Mouse (Mus musculus) MEL-GATA-1-ER (cell line): ENCODE data around the gene Chst11.

Source experiments
- DNase-seq: peaks from one replicate; pipeline ENCODE4 v3.0.0-alpha.2; 2012; ENCODE audit warnings: low read depth; ENCODE audit errors: extremely low read depth

Gene Chst11

DNA sequence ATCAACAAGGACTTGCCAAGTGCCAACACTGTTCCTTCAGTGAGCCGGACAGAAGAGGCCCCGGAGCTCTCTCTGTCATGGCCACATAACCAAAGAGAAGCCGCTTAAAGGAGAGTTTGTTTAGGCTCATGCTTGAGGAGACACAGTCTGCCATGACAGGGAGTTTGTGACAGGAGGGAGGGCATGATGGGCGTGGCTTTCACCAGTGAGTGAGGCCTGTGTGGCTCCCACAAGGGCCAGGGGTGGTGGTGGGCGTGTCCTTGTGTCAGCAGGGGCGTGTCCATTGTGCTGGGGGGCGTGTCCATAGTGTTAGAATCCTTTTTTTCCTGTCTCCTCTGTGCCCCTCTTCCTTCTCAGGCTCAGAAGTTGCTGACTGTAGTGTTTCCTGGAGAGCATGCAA lies 87.8 kb downstream of the Chst11 start:
- no peak for DNase-seq

GRCm38 (mm10) chr10:83076816-83077215 lies 91.5 kb downstream of the Chst11 start:
- no peak for DNase-seq

- no peak for DNase-seq
Measured at GRCm38 (mm10) chr10:83078723-83079122, 93.4 kb downstream of the Chst11 start.

DNA sequence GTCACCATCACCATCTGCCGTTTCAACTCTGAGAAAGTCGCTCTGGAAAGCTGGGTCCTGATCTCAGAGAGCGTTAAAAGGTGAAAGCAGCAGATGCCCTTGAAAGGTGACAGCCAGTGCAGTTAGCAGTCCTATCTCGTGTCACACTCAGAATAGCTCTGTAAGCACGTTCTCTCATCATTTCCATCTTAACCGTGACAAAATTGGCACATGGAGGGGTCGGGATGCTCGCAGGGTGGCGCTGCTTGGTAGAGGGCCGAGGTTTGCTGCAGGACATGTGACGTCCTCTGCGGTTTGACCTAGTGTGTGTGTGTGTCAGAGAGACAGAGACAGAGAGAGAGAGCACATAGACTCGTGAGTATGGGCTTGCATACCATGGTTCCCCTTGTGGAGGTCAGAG lies 94.5 kb downstream of the Chst11 start:
- no peak for DNase-seq

DNA sequence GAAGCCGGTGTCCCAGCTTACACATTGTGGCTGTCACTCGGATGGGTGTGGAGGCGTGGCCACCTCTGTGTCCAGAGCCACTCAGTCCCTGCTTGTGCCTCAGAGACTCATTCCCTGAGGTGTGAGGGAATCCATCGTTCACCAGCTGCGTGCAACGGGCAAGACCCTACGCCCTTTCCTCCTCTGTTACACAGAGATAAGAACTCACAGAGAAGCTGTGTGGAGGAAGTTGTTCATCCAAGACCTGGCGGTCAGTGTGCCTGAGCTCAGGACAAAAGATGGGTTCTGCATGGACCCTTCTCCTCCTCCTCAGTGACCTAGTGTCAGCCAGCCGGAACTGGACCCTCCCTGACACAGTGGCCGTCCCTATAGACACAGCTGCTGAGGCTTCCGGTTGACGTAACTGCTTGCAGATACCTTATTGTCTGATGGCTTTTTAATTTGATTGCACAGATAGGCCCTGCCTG lies 95.0 kb downstream of the Chst11 start:
- peak; percentile 60 for DNase-seq

GRCm38 (mm10) chr10:83080930-83081329 lies 95.6 kb downstream of the Chst11 start:
- no peak for DNase-seq

DNA sequence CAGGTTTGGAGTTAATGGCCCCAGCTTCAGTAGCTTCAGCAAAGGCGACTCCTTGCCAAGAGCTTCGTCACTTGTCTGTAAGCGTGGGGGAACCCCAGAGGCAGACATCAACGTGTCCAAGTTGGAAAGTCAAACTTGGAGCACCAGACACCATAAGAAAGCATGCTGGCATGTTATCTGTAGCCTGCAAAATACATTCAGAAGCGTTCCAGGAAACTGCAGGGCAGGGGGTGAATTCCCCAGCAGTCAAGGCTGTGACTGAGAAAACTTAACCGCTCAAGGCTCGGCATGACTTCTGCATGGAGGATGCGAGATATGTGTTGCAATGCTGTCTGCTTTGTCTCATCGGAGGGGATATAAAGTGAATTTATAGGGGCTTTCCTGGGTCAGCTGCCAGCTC lies 98.6 kb downstream of the Chst11 start:
- DNase-seq = no peak

- no peak for DNase-seq
Measured at GRCm38 (mm10) chr10:83088318-83088717, 103.0 kb downstream of the Chst11 start.

DNA sequence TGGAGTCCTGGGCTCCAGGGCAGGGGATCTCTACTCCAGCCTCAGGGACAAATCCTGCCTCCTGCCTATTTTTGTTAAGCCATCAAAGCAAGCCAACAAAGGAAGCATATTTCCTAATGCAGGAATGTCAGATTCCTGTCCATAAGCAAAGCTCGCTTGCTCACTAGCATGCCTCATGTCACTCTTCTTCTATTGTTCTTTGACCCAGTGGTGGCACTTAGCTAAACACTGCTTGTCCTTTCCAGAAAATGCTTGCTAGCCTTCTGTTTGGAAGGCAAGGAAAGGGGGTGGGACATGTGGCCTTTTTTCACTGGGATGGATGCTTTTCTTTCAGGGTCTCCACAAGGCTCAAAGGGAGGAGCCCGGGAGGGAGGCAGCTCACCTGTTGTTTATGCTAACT lies 103.5 kb downstream of the Chst11 start:
- DNase-seq = no peak

- no peak for DNase-seq
Measured at GRCm38 (mm10) chr10:83090185-83090584, 104.9 kb downstream of the Chst11 start.

DNA sequence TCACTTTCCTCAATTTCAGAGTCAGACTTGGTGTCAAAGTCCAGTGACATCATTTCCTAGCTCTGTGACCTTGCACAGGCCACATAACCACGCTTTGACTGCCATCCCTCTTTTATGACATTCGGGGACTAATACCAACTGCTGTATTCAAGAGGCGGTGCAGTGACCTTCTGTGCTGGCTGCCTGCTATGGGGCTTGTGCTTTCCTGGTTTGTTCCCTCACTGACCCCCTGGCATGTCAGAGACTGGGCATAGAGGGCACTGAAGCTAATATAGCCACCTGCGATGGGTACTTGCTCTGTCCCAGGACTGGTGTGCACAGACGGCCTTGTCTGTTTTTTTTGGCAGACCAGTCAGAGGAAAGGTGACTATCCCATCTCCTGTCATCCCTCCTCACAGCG lies 108.4 kb downstream of the Chst11 start:
- no peak for DNase-seq

- DNase-seq = no peak
Measured at GRCm38 (mm10) chr10:83094248-83094647, 109.0 kb downstream of the Chst11 start.

- no peak for DNase-seq
Measured at GRCm38 (mm10) chr10:83094821-83095725, 109.8 kb downstream of the Chst11 start.

- no peak for DNase-seq
Measured at GRCm38 (mm10) chr10:83096257-83096656, 111.0 kb downstream of the Chst11 start.

GRCm38 (mm10) chr10:83098940-83099339 lies 113.6 kb downstream of the Chst11 start:
- no peak for DNase-seq

GRCm38 (mm10) chr10:83099669-83100068 lies 114.4 kb downstream of the Chst11 start:
- no peak for DNase-seq

GRCm38 (mm10) chr10:83100890-83101289 lies 115.6 kb downstream of the Chst11 start:
- DNase-seq = no peak

DNA sequence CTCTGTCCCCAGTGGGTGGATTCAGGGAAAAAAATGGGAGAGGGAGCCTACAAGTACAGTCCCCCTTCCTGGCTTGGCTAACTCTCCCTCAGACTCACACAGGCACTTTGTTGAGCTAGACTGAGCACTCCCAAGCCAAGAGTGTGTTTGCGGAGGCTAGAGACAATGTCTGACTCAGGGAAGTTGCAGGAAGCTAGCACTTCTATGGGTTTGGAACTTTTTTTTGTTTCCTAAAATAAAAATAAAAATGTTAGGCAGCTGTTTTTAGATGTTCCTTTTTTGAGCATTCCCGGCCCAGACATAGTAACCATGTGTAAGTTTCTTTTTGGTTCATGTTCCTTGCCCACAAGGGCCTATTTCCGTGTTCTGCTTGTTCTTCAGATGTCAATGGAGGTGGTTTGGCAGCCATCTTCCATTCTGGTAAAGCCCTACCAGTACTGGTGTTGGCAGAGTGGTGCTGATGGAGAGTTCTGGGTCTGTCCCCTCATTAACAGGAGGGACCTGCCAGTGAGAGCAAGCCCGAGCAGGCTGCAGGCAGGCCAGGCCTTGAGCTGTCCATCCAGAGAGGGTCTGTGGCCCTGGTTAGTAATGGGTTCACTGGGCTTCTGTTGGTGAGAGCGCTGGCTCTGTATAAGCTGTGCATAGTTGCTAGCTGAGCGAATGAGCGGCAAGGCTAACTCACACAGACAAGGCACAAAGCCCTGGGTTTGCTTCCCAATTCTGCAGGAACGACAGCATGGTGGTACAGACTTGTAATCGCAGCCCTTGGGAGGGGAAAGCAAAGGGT lies 116.3 kb downstream of the Chst11 start:
- no peak for DNase-seq

DNA sequence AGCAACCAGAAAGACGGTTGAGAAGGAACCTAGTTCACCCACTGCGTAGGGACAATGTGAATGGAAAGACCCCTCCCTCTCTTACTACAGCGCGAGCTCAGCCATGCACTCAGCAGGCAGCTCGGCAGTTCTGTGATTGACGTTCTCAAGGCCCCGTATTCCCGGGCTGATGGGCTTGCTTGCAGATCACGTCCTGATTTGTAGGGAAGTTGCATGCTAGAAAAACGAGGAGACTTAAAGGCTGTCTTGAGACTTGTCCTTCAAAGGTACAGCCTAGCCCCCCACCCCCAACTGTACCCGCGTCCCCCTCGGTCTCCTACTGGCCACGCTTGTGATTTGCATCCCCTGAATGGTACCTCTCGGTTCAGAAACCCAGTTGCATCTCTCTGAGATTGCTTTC lies 117.4 kb downstream of the Chst11 start:
- DNase-seq = no peak

- DNase-seq = no peak
Measured at GRCm38 (mm10) chr10:83104221-83104620, 118.9 kb downstream of the Chst11 start.

GRCm38 (mm10) chr10:83106152-83106746 lies 121.0 kb downstream of the Chst11 start:
- DNase-seq = no peak

DNA sequence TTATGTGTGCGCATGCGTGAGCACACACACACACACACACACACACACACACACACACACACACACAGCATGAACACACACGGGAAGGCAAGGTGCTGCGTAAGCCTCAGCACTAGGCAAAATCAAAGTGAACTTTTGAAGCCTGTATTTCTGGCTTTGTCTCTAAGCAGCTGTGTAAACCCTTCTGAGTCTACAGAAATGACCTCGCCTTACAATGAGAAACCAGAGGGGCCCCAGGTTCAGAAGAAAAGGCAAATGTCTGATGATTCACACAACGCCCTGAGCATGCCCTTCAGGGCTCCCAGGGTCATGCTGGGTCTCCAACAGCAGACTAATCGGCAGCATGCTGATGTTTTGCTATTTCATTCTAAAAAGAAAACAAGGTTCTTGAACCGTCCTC lies 122.1 kb downstream of the Chst11 start:
- no peak for DNase-seq
